Mouse (Mus musculus) kidney, adult 2 months (tissue): ENCODE measurements around the gene Tmem115. TPM values are rescaled to one million over a fixed set of nuclear protein-coding genes. Genes with fewer than 3 reads are reported as not detected.
"Not testable (repeated sequence)": the region's sequence is repeated elsewhere in the genome, so short reads cannot be mapped to it uniquely, and the experiment has no call there.

Experiments
- DNase-seq: peaks from one replicate; pipeline ENCODE4 v3.0.0; 2021
- H3K27ac ChIP-seq: fragments of 200-500 bp; 2 replicates; pipeline ENCODE4 v1.5.1; 2012; ENCODE audit warnings: low read depth, low read length, control low read depth, inconsistent platforms; ENCODE audit not compliant: insufficient read depth
- H3K27me3 ChIP-seq: fragments of 200-500 bp; replicated peaks from 2 replicates; pipeline ENCODE4 v1.6.1; 2012; ENCODE audit warnings: mild to moderate bottlenecking, moderate library complexity, low read length, inconsistent platforms; ENCODE audit not compliant: control insufficient read depth, insufficient read depth
- H3K36me3 ChIP-seq: fragments of 200-500 bp; 2 replicates; pipeline ENCODE4 v1.6.1; 2012; ENCODE audit warnings: mild to moderate bottlenecking, moderate library complexity, low read length, inconsistent platforms; ENCODE audit not compliant: control insufficient read depth, insufficient read depth
- H3K4me1 ChIP-seq: fragments of 200-500 bp; 2 replicates; pipeline ENCODE4 v1.6.1; 2011; ENCODE audit warnings: low read length; ENCODE audit not compliant: control insufficient read depth, insufficient read depth
- H3K4me3 ChIP-seq: fragments of 200-500 bp; 2 replicates; pipeline ENCODE4 v1.5.1; 2011; ENCODE audit warnings: mild to moderate bottlenecking, low read depth, low read length, control low read depth; ENCODE audit not compliant: insufficient read depth
- CTCF ChIP-seq: fragments of 200-500 bp; conservative IDR thresholded peaks from 2 replicates; pipeline ENCODE4 v1.5.1; 2011; ENCODE audit warnings: low read depth, mild to moderate bottlenecking, control low read depth, low read length, moderate library complexity, mixed read lengths; ENCODE audit not compliant: insufficient read depth, insufficient read length
- POLR2A ChIP-seq: fragments of 200-500 bp; IDR thresholded peaks from one replicate; pipeline ENCODE4 v1.6.1; 2011; ENCODE audit warnings: low read depth, low read length, control low read depth
- WGBS: fragments of 180-500 bp; shearing (Covaris S2); methylation state at CpG from one replicate; pipeline ENCODE4 v1.1.7; 2018; 5-methylcytosine and 5-hydroxymethylcytosine counted together
- polyA plus RNA-seq: library from polyadenylated mRNA; depleted of rRNA; stranded (reverse); fragments of >200 nt; gene quantifications from 2 replicates; pipeline ENCODE4 v1.2.3, GENCODE M21; 2012

The Tmem115 gene
- polyA plus RNA-seq, 1 experiment = 52.1 TPM

GRCm38 (mm10) chr9:107568331-107569261, 34.9 kb downstream of the Tmem115 start:
- WGBS = under 1% methylated on average over 41 of the region's 41 CpGs
- peaks cover 40% of the 10 kb centered on the region; the same call in 1 of the 2 replicates for H3K4me1 ChIP-seq
- H3K27ac ChIP-seq = peak overlapping the region; percentile 99
- no peak for TF ChIP-seq POLR2A
- no peak for TF ChIP-seq CTCF
- H3K4me3 ChIP-seq = peak overlapping the region; percentile 81
- H3K27me3 ChIP-seq = no peaks in the 10 kb centered on the region
- H3K36me3 ChIP-seq = no peaks in the 10 kb centered on the region; the same call in 1 of the 2 replicates
- DNase-seq = peak; percentile 94

- Histone ChIP-seq H3K27me3 (no peaks in the 10 kb centered on the region), H3K4me1 (peaks cover 35% of the 10 kb centered on the region; the same call in 1 of the 2 replicates), H3K4me3 (peak overlapping the region; percentile 81), H3K27ac (peak overlapping the region; percentile 99), H3K36me3 (no peaks in the 10 kb centered on the region; the same call in 1 of the 2 replicates)
- no peak for TF ChIP-seq CTCF
- no peak for TF ChIP-seq POLR2A
- 2% methylated on average over 23 of the region's 23 CpGs for WGBS
- no peak for DNase-seq
These were observed 35.5 kb downstream of the Tmem115 start for GRCm38 (mm10) chr9:107569270-107569669.

GRCm38 (mm10) chr9:107570016-107570415, 36.3 kb downstream of the Tmem115 start:
- H3K4me1 ChIP-seq = peaks cover 32% of the 10 kb centered on the region; the same call in 1 of the 2 replicates
- H3K27ac ChIP-seq = peak overlapping the region; percentile 99
- TF ChIP-seq CTCF (no peak), POLR2A (no peak)
- 25% methylated on average over 13 of the region's 13 CpGs for WGBS
- no peak for DNase-seq
- no peaks in the 10 kb centered on the region for H3K27me3 ChIP-seq
- no peaks in the 10 kb centered on the region; the same call in 1 of the 2 replicates for H3K36me3 ChIP-seq
- H3K4me3 ChIP-seq = peak overlapping the region; percentile 81

GRCm38 (mm10) chr9:107570845-107571244, 37.1 kb downstream of the Tmem115 start:
- Histone ChIP-seq H3K27me3 (no peaks in the 10 kb centered on the region), H3K27ac (peak overlapping the region; percentile 14; the same call in 1 of the 2 replicates), H3K36me3 (no peaks in the 10 kb centered on the region; the same call in 1 of the 2 replicates), H3K4me3 (peak overlapping the region; percentile 81; the same call in 1 of the 2 replicates), H3K4me1 (peaks cover 34% of the 10 kb centered on the region; the same call in 1 of the 2 replicates)
- TF ChIP-seq CTCF = no peak
- TF ChIP-seq POLR2A = no peak
- no peak for DNase-seq
- WGBS = 82% methylated on average over 21 of the region's 21 CpGs

- Histone ChIP-seq H3K27me3 (no peaks in the 10 kb centered on the region), H3K27ac (peak overlapping the region; percentile 60), H3K36me3 (no peaks in the 10 kb centered on the region; the same call in 1 of the 2 replicates), H3K4me3 (peak overlapping the region; percentile 81; the same call in 1 of the 2 replicates), H3K4me1 (peaks cover 35% of the 10 kb centered on the region; the same call in 1 of the 2 replicates)
- TF ChIP-seq CTCF = no peak
- TF ChIP-seq POLR2A = no peak
- 80% methylated on average over 22 of the region's 22 CpGs for WGBS
- peak; percentile 69 for DNase-seq
These were observed 38.0 kb downstream of the Tmem115 start for GRCm38 (mm10) chr9:107571534-107572326.

- TF ChIP-seq CTCF (no peak), POLR2A (no peak)
- Histone ChIP-seq H3K27ac (no peak overlapping the region), H3K27me3 (no peaks in the 10 kb centered on the region), H3K4me1 (peaks cover 36% of the 10 kb centered on the region), H3K4me3 (no peak overlapping the region), H3K36me3 (no peaks in the 10 kb centered on the region; the same call in 1 of the 2 replicates)
- no peak for DNase-seq
- 87% methylated on average over 2 of the region's 2 CpGs for WGBS
These were observed 38.5 kb downstream of the Tmem115 start for GRCm38 (mm10) chr9:107572327-107572662.

- not testable (repeated sequence) for H3K4me3 ChIP-seq, H3K27me3 ChIP-seq, H3K36me3 ChIP-seq, H3K27ac ChIP-seq, DNase-seq
- WGBS = 73% methylated on average over 6 of the region's 6 CpGs
- H3K4me1 ChIP-seq = peaks cover 38% of the 10 kb centered on the region
These were observed 40.0 kb downstream of the Tmem115 start for GRCm38 (mm10) chr9:107573774-107574173.
